Mouse (Mus musculus) heart, embryonic 14.5 days (tissue): ENCODE results near the gene Rab3b. TPM values are rescaled to one million over a fixed set of nuclear protein-coding genes. Genes with fewer than 3 reads are reported as not detected.
"Not testable (repeated sequence)": the region's sequence is repeated elsewhere in the genome, so short reads cannot be mapped to it uniquely, and the experiment has no call there.

Experiments used
- ATAC-seq: fragments of 200-750 bp; cut with Nextera tagmentation; 2 replicates; pipeline ENCODE4 v1.8.0; 2017; ENCODE audit warnings: low read depth, moderate TSS enrichment; ENCODE audit not compliant: insufficient number of reproducible peaks, insufficient read depth, low FRiP score
- H3K27ac ChIP-seq, 2 experiments: fragments of 200-500 bp in 1 of 2; fragments of 300-500 bp in 1 of 2; sonication (generic) in 1 of 2; replicated peaks in 1 of 2; 2 replicates each; pipeline ENCODE4 v1.5.1; 2012 to 2014; ENCODE audit warnings: low read depth in 2 of 2, low read length in 2 of 2, control low read depth in 1 of 2, mild to moderate bottlenecking in 1 of 2, mixed read lengths in 1 of 2; ENCODE audit not compliant: control insufficient read depth in 1 of 2, insufficient read depth in 1 of 2
- H3K27me3 ChIP-seq: fragments of 300-500 bp; sonication (generic); 2 replicates; pipeline ENCODE4 v1.6.1; 2014; ENCODE audit warnings: mild to moderate bottlenecking, low read length, control low read depth; ENCODE audit not compliant: control insufficient read depth, insufficient read depth
- H3K36me3 ChIP-seq: fragments of 300-500 bp; sonication (generic); 2 replicates; pipeline ENCODE4 v1.6.1; 2014; ENCODE audit warnings: mild to moderate bottlenecking, control low read depth, low read length, mixed read lengths; ENCODE audit not compliant: control insufficient read depth, insufficient read depth
- H3K4me1 ChIP-seq, 2 experiments: fragments of 200-500 bp in 1 of 2; fragments of 300-500 bp in 1 of 2; sonication (generic) in 1 of 2; 2 replicates each; pipeline ENCODE4 v1.6.1; 2012 to 2014; ENCODE audit warnings: low read length in 2 of 2, control low read depth in 1 of 2, mixed read lengths in 1 of 2; ENCODE audit not compliant: control insufficient read depth in 2 of 2, insufficient read depth in 2 of 2
- H3K4me2 ChIP-seq: fragments of 300-500 bp; sonication (generic); 2 replicates; pipeline ENCODE4 v1.6.1; 2014; ENCODE audit warnings: mild to moderate bottlenecking, low read length
- H3K4me3 ChIP-seq, 2 experiments: fragments of 200-500 bp in 1 of 2; fragments of 300-500 bp in 1 of 2; sonication (generic) in 1 of 2; 2 replicates each; pipeline ENCODE4 v1.5.1; 2012 to 2014; ENCODE audit warnings: low read length in 2 of 2, mild to moderate bottlenecking in 2 of 2, control low read depth in 1 of 2, low read depth in 1 of 2, moderate library complexity in 1 of 2; ENCODE audit not compliant: control insufficient read depth in 1 of 2, insufficient read depth in 1 of 2
- H3K9ac ChIP-seq: fragments of 300-500 bp; sonication (generic); 2 replicates; pipeline ENCODE4 v1.6.1; 2014; ENCODE audit warnings: mild to moderate bottlenecking, low read length
- H3K9me3 ChIP-seq: fragments of 300-500 bp; sonication (generic); 2 replicates; pipeline ENCODE4 v1.6.1; 2016; ENCODE audit warnings: low read length, control low read depth; ENCODE audit not compliant: control insufficient read depth
- WGBS: fragments of 180-500 bp; shearing (Covaris S2); extraction: QIAGEN DNeasy Blood & Tissue Kit; methylation state at CpG from one replicate; pipeline ENCODE4 v1.1.7; 2014; 5-methylcytosine and 5-hydroxymethylcytosine counted together
- polyA plus RNA-seq: library from polyadenylated mRNA; unstranded; fragments of >200 nt; fragmentation: Nextera tagmentation; extraction: Ambion mirVana; gene quantifications from 2 replicates; pipeline ENCODE4 v1.2.1, GENCODE M21; 2014

The Rab3b gene
- polyA plus RNA-seq, 1 experiment from 2014 or later: 6.6 TPM

GRCm38 (mm10) chr4:108913180-108913579 lies 34.3 kb downstream of the Rab3b start:
- WGBS: 88% methylated on average over 2 of the region's 2 CpGs
- H3K27ac ChIP-seq: no peak overlapping the region
- no peak overlapping the region for H3K9ac ChIP-seq
- H3K4me1 ChIP-seq: peaks cover 7 to 11% of the 10 kb centered on the region in 2 experiments; a peak in 3 of 4 replicates
- no peaks in the 10 kb centered on the region for H3K9me3 ChIP-seq
- no peaks in the 10 kb centered on the region for H3K36me3 ChIP-seq
- no peaks in the 10 kb centered on the region for H3K27me3 ChIP-seq
- no peak overlapping the region for H3K4me3 ChIP-seq
- no peak overlapping the region for H3K4me2 ChIP-seq
- ATAC-seq: no peak

- WGBS: 62% methylated on average over 6 of the region's 6 CpGs
- ATAC-seq: no peak
Measured at GRCm38 (mm10) chr4:108914391-108914790, 35.5 kb downstream of the Rab3b start.

GRCm38 (mm10) chr4:108915101-108915500 lies 36.2 kb downstream of the Rab3b start:
- Histone ChIP-seq H3K27me3 (no peaks in the 10 kb centered on the region), H3K4me1 (peaks cover 7 to 9% of the 10 kb centered on the region in 2 experiments; a peak in 3 of 4 replicates), H3K27ac (peak overlapping the region in 1 of 2 experiments; percentile 35; a peak in 3 of 4 replicates), H3K9me3 (no peaks in the 10 kb centered on the region), H3K9ac (0 out of 2 replicates have a peak overlapping the region, but pooled peaks have one; percentile 13), H3K4me2 (0 out of 2 replicates have a peak overlapping the region, but pooled peaks have one; percentile 11), H3K4me3 (no peak overlapping the region), H3K36me3 (no peaks in the 10 kb centered on the region)
- WGBS: 33% methylated on average over 11 of the region's 11 CpGs
- ATAC-seq: no peak

More at GRCm38 (mm10) chr4:108914391-108914790, 35.5 kb downstream of the Rab3b start:
- Histone ChIP-seq H3K9ac (no peak overlapping the region), H3K4me2 (no peak overlapping the region), H3K27me3 (no peaks in the 10 kb centered on the region), H3K4me3 (no peak overlapping the region), H3K27ac (no peak overlapping the region), H3K4me1 (peaks cover 7 to 11% of the 10 kb centered on the region in 2 experiments; a peak in 3 of 4 replicates), H3K36me3 (no peaks in the 10 kb centered on the region), H3K9me3 (no peaks in the 10 kb centered on the region)

GRCm38 (mm10) chr4:108917654-108918053 lies 38.8 kb downstream of the Rab3b start:
- Histone ChIP-seq H3K4me1 (peaks cover 7 to 9% of the 10 kb centered on the region in 2 experiments; a peak in 3 of 4 replicates), H3K27ac (no peak overlapping the region), H3K36me3 (no peaks in the 10 kb centered on the region), H3K9ac (no peak overlapping the region), H3K4me2 (no peak overlapping the region), H3K4me3 (no peak overlapping the region), H3K27me3 (no peaks in the 10 kb centered on the region), H3K9me3 (no peaks in the 10 kb centered on the region)
- WGBS: 81% methylated on average over 3 of the region's 3 CpGs
- ATAC-seq: no peak

GRCm38 (mm10) chr4:108927945-108928344 lies 49.1 kb downstream of the Rab3b start:
- H3K27me3 ChIP-seq, H3K27ac ChIP-seq, H3K9me3 ChIP-seq, H3K4me2 ChIP-seq, H3K9ac ChIP-seq, ATAC-seq, H3K4me1 ChIP-seq, H3K36me3 ChIP-seq, H3K4me3 ChIP-seq: not testable (repeated sequence)
- 78% methylated on average over 9 of the region's 9 CpGs for WGBS

- Histone ChIP-seq H3K27ac (no peak overlapping the region), H3K27me3 (no peaks in the 10 kb centered on the region), H3K4me2 (no peak overlapping the region), H3K4me3 (no peak overlapping the region), H3K9ac (no peak overlapping the region), H3K36me3 (no peaks in the 10 kb centered on the region), H3K9me3 (no peaks in the 10 kb centered on the region), H3K4me1 (no peaks in the 10 kb centered on the region)
- 68% methylated on average over 1 of the region's 1 CpGs for WGBS
- ATAC-seq: no peak
Measured at GRCm38 (mm10) chr4:108933163-108933562, 54.3 kb downstream of the Rab3b start.

- H3K4me1 ChIP-seq: no peaks in the 10 kb centered on the region
- no peak overlapping the region for H3K4me2 ChIP-seq
- no peak for ATAC-seq
- H3K9me3 ChIP-seq: no peaks in the 10 kb centered on the region
- H3K9ac ChIP-seq: no peak overlapping the region
- H3K27me3 ChIP-seq: no peaks in the 10 kb centered on the region
- WGBS: 86% methylated on average over 4 of the region's 4 CpGs
- H3K4me3 ChIP-seq: no peak overlapping the region
- no peaks in the 10 kb centered on the region for H3K36me3 ChIP-seq
- H3K27ac ChIP-seq: no peak overlapping the region
Measured at GRCm38 (mm10) chr4:108934856-108935255, 56.0 kb downstream of the Rab3b start.
